Mouse (Mus musculus): ENCODE results near the gene Arhgap33. TPM values are rescaled to one million over a fixed set of nuclear protein-coding genes. Genes with fewer than 3 reads are reported as not detected.
"Not testable (repeated sequence)": the region's sequence is repeated elsewhere in the genome, so short reads cannot be mapped to it uniquely, and the experiment has no call there.

Arhgap33 gene
- polyA plus RNA-seq, 1 experiment from 2014 or later = 10.1 TPM

- Histone ChIP-seq H3K4me3 (no peak within 1 kb of the TSS), H3K9ac (no peak within 1 kb of the TSS), H3K27me3 (replicated peaks) (peaks cover 44% of the 10 kb centered on the region), H3K36me3 (no peaks in the 10 kb centered on the region), H3K4me2 (no peak within 1 kb of the TSS), H3K9me3 (replicated peaks) (no peaks in the 10 kb centered on the region), H3K27ac (ENCODE audit: poor library complexity, severe bottlenecking) (no peak within 1 kb of the TSS), H3K4me1 (replicated peaks) (no peaks in the 10 kb centered on the region)
- 54% methylated on average over 11 of the region's 11 CpGs for WGBS
- no peak for ATAC-seq (ENCODE audit: insufficient number of reproducible peaks, low FRiP score)
Observed at GRCm38 (mm10) chr7:30493401-30493931, 41.4 kb downstream of the Arhgap33 start, which contains the start of gene Prodh2. Gene Prodh2 (plus strand): TSS chr7:30493622.

GRCm38 (mm10) chr7:30492765-30493164 lies 42.1 kb downstream of the Arhgap33 start:
- Histone ChIP-seq H3K9me3 (replicated peaks) (no peaks in the 10 kb centered on the region), H3K4me2 (no peak overlapping the region), H3K4me3 (no peak overlapping the region), H3K27me3 (replicated peaks) (peaks cover 44% of the 10 kb centered on the region), H3K4me1 (replicated peaks) (no peaks in the 10 kb centered on the region), H3K27ac (ENCODE audit: poor library complexity, severe bottlenecking) (no peak overlapping the region), H3K9ac (no peak overlapping the region), H3K36me3 (no peaks in the 10 kb centered on the region)
- 20% methylated on average over 4 of the region's 4 CpGs for WGBS
- no peak for ATAC-seq (ENCODE audit: insufficient number of reproducible peaks, low FRiP score)

- Histone ChIP-seq H3K4me1 (replicated peaks) (no peaks in the 10 kb centered on the region), H3K9ac (no peak overlapping the region), H3K4me2 (no peak overlapping the region), H3K36me3 (no peaks in the 10 kb centered on the region), H3K4me3 (no peak overlapping the region), H3K27me3 (replicated peaks) (peaks cover 40% of the 10 kb centered on the region), H3K9me3 (replicated peaks) (no peaks in the 10 kb centered on the region), H3K27ac (ENCODE audit: poor library complexity, severe bottlenecking) (no peak overlapping the region)
- WGBS = 15% methylated on average over 6 of the region's 6 CpGs
- no peak for ATAC-seq (ENCODE audit: insufficient number of reproducible peaks, low FRiP score)
Observed at GRCm38 (mm10) chr7:30490957-30491307, 43.9 kb downstream of the Arhgap33 start.

GRCm38 (mm10) chr7:30490251-30490956 lies 44.5 kb downstream of the Arhgap33 start:
- 24% methylated on average over 16 of the region's 16 CpGs for WGBS

DNA sequence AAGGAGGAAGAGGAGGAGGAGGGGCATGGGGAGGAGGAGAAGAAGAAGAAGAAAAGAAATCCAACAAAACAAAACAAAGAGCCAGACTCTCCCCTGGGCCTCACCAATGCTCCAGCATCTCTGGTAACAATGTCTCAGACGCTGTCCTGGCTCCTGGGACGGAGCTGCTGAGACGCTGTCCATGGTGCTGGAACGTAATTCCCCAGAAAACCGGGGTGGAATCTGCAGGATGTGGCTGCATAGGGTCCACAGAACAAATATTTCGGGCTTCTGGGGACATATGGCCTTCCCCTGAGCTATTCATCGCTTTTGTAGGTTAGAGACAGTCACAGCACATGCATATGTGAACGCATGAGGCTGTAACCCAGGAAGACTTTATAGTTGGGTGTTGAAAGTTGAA lies 50.6 kb downstream of the Arhgap33 start:
- ATAC-seq (ENCODE audit: insufficient number of reproducible peaks, low FRiP score) = no peak
- H3K27me3 ChIP-seq (replicated peaks) = peaks cover 40% of the 10 kb centered on the region
- no peaks in the 10 kb centered on the region for H3K36me3 ChIP-seq
- H3K9me3 ChIP-seq (replicated peaks) = no peaks in the 10 kb centered on the region
- H3K4me2 ChIP-seq = no peak overlapping the region
- WGBS = 16% methylated on average over 8 of the region's 8 CpGs
- H3K9ac ChIP-seq = no peak overlapping the region
- H3K4me3 ChIP-seq = no peak overlapping the region
- 0 out of 2 replicates have a peak, but pooled peaks cover 4% of the 10 kb centered on the region for H3K4me1 ChIP-seq (replicated peaks)
- no peak overlapping the region for H3K27ac ChIP-seq (ENCODE audit: poor library complexity, severe bottlenecking)

More at GRCm38 (mm10) chr7:30490251-30490956, 44.5 kb downstream of the Arhgap33 start:
- H3K27ac ChIP-seq (ENCODE audit: poor library complexity, severe bottlenecking) = no peak overlapping the region
- H3K4me2 ChIP-seq = no peak overlapping the region
- H3K9me3 ChIP-seq (replicated peaks) = no peaks in the 10 kb centered on the region
- peaks cover 40% of the 10 kb centered on the region for H3K27me3 ChIP-seq (replicated peaks)
- no peak for ATAC-seq (ENCODE audit: insufficient number of reproducible peaks, low FRiP score)
- H3K4me3 ChIP-seq = no peak overlapping the region
- no peaks in the 10 kb centered on the region for H3K36me3 ChIP-seq
- no peak overlapping the region for H3K9ac ChIP-seq
- H3K4me1 ChIP-seq (replicated peaks) = no peaks in the 10 kb centered on the region

GRCm38 (mm10) chr7:30477415-30478381 lies 57.2 kb downstream of the Arhgap33 start:
- Histone ChIP-seq H3K4me1 (replicated peaks) (peaks cover 4% of the 10 kb centered on the region; the same call in 1 of the 2 replicates), H3K9ac (no peak overlapping the region), H3K4me2 (peak overlapping the region; percentile 63), H3K27ac (ENCODE audit: poor library complexity, severe bottlenecking) (no peak overlapping the region), H3K4me3 (peak overlapping the region; percentile 31), H3K9me3 (replicated peaks) (no peaks in the 10 kb centered on the region; the same call in 1 of the 2 replicates), H3K27me3 (replicated peaks) (peaks cover 32% of the 10 kb centered on the region), H3K36me3 (no peaks in the 10 kb centered on the region)
- no peak for ATAC-seq (ENCODE audit: insufficient number of reproducible peaks, low FRiP score)
- 9% methylated on average over 31 of the region's 32 CpGs for WGBS

DNA sequence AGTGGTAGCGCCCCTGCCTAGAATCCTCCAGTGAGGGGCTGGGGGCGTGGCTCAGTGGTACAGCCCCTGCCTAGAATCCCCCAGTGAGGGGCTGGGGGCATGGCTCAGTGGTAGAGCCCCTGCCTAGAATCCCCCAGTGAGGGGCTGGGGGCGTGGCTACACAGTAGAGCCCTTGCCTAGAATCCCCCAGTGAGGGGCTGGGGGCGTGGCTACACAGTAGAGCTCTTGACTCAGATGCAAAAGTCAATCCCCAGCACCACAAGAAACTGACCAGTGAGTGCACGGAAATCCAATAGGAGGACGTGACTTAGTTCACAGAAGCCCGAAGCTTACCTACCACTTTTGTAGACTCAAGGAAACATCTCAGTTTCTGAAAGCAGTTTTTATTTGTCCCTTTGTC lies 58.7 kb downstream of the Arhgap33 start:
- not testable (repeated sequence) for H3K9me3 ChIP-seq (replicated peaks); H3K9ac ChIP-seq; ATAC-seq (ENCODE audit: insufficient number of reproducible peaks, low FRiP score); H3K4me2 ChIP-seq; H3K4me1 ChIP-seq (replicated peaks); H3K4me3 ChIP-seq; H3K36me3 ChIP-seq; H3K27ac ChIP-seq (ENCODE audit: poor library complexity, severe bottlenecking)
- WGBS = 83% methylated on average over 7 of the region's 7 CpGs
- H3K27me3 ChIP-seq (replicated peaks) = peaks cover 30% of the 10 kb centered on the region

- ATAC-seq (ENCODE audit: insufficient number of reproducible peaks, low FRiP score) = no peak
Observed at GRCm38 (mm10) chr7:30474999-30475398, 59.9 kb downstream of the Arhgap33 start.

GRCm38 (mm10) chr7:30472411-30472810 lies 62.4 kb downstream of the Arhgap33 start:
- ATAC-seq (ENCODE audit: insufficient number of reproducible peaks, low FRiP score) = no peak
- 42% methylated on average over 5 of the region's 5 CpGs for WGBS

More at GRCm38 (mm10) chr7:30474999-30475398, 59.9 kb downstream of the Arhgap33 start:
- Histone ChIP-seq H3K4me3 (no peak overlapping the region), H3K9ac (no peak overlapping the region), H3K4me1 (replicated peaks) (no peaks in the 10 kb centered on the region; the same call in 1 of the 2 replicates), H3K27ac (ENCODE audit: poor library complexity, severe bottlenecking) (no peak overlapping the region), H3K9me3 (replicated peaks) (no peaks in the 10 kb centered on the region; the same call in none of the 2 replicates), H3K36me3 (no peaks in the 10 kb centered on the region), H3K4me2 (no peak overlapping the region), H3K27me3 (replicated peaks) (peaks cover 33% of the 10 kb centered on the region)
- WGBS = 55% methylated on average over 4 of the region's 4 CpGs

More at GRCm38 (mm10) chr7:30472411-30472810, 62.4 kb downstream of the Arhgap33 start:
- H3K9ac ChIP-seq = no peak overlapping the region
- no peak overlapping the region for H3K27ac ChIP-seq (ENCODE audit: poor library complexity, severe bottlenecking)
- H3K9me3 ChIP-seq (replicated peaks) = no peaks in the 10 kb centered on the region; the same call in none of the 2 replicates
- H3K4me2 ChIP-seq = no peak overlapping the region
- no peak overlapping the region for H3K4me3 ChIP-seq
- peaks cover 2% of the 10 kb centered on the region for H3K4me1 ChIP-seq (replicated peaks)
- H3K27me3 ChIP-seq (replicated peaks) = peaks cover 31% of the 10 kb centered on the region
- no peaks in the 10 kb centered on the region for H3K36me3 ChIP-seq
